Mouse (Mus musculus) hindbrain, embryonic 12.5 days (tissue): Measurements from ENCODE around the gene Aurkaip1. TPM values are rescaled to one million over a fixed set of nuclear protein-coding genes. Genes with fewer than 3 reads are reported as not detected.
"Not testable (repeated sequence)": the region's sequence is repeated elsewhere in the genome, so short reads cannot be mapped to it uniquely, and the experiment has no call there.

Experiments
- ATAC-seq: fragments of 200-750 bp; cut with Nextera tagmentation; 2 replicates; pipeline ENCODE4 v1.8.0; 2017; ENCODE audit warnings: moderate TSS enrichment; ENCODE audit not compliant: low FRiP score
- H3K27ac ChIP-seq: fragments of 300-500 bp; sonication (generic); 2 replicates; pipeline ENCODE4 v1.5.1; 2016; ENCODE audit warnings: mild to moderate bottlenecking
- H3K27me3 ChIP-seq: fragments of 300-500 bp; sonication (generic); 2 replicates; pipeline ENCODE4 v1.6.1; 2016; ENCODE audit warnings: mild to moderate bottlenecking
- H3K36me3 ChIP-seq: fragments of 300-500 bp; sonication (generic); 2 replicates; pipeline ENCODE4 v1.6.1; 2016; ENCODE audit warnings: mild to moderate bottlenecking
- H3K4me1 ChIP-seq: fragments of 300-500 bp; sonication (generic); 2 replicates; pipeline ENCODE4 v1.6.1; 2016
- H3K4me2 ChIP-seq: fragments of 300-500 bp; sonication (generic); replicated peaks from 2 replicates; pipeline ENCODE4 v1.6.1; 2016; ENCODE audit warnings: mild to moderate bottlenecking
- H3K4me3 ChIP-seq: fragments of 300-500 bp; sonication (generic); 2 replicates; pipeline ENCODE4 v1.5.1; 2016; ENCODE audit warnings: mild to moderate bottlenecking
- H3K9ac ChIP-seq: fragments of 300-500 bp; sonication (generic); 2 replicates; pipeline ENCODE4 v1.6.1; 2016; ENCODE audit warnings: mild to moderate bottlenecking, moderate library complexity
- H3K9me3 ChIP-seq: fragments of 300-500 bp; sonication (generic); replicated peaks from 2 replicates; pipeline ENCODE4 v1.6.1; 2016; ENCODE audit warnings: mild to moderate bottlenecking
- WGBS: fragments of 180-500 bp; shearing (Covaris S2); methylation state at CpG from one replicate; pipeline ENCODE4 v1.1.7; 2016; 5-methylcytosine and 5-hydroxymethylcytosine counted together
- polyA plus RNA-seq: library from polyadenylated mRNA; unstranded; fragments of >200 nt; fragmentation: Nextera tagmentation; extraction: Ambion mirVana; gene quantifications from 2 replicates; pipeline ENCODE4 v1.2.1, GENCODE M21; 2016

Gene Aurkaip1
- 127 and 133 TPM in 2 replicates for polyA plus RNA-seq

DNA sequence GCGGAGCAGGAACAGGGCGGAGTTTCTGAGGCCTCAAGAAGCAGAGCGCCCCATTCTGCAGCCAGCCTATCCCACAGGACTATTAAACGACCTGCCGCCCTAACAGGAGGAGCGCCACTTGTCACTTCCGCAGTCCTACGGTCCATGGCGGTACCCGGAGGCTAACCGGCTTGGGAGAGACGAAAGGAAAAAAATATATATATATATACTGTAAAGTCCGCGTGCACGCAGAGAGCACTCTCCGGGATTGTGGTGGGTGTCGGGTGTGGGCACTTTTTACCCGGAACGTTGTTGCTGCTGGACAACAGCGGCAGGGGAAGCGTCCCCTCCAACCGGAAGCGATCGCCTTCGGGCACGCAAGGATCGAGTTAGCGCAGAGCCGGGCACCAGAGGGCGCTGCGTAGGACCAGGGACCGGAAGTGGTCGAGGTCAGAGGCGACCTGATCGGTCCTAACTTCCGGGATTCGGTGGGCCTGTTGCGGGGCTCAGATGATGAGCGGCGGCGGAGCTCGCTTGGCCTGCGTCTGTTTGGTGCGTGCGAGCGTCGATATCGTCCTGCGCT lies at the start of gene Aurkaip1:
Aurkaip1 (plus strand) TSS at position 68 of the 562 bp plus-strand sequence.
- H3K4me2 ChIP-seq: peak within 1 kb of the TSS; percentile 95
- H3K9me3 ChIP-seq: no peaks in the 10 kb centered on the region
- H3K4me1 ChIP-seq: peaks cover 21% of the 10 kb centered on the region
- peak within 1 kb of the TSS; percentile 90 for H3K9ac ChIP-seq
- under 1% methylated on average over 49 of the region's 49 CpGs for WGBS
- H3K27ac ChIP-seq: peak within 1 kb of the TSS; percentile 91
- peak; percentile 92 for ATAC-seq
- no peaks in the 10 kb centered on the region for H3K27me3 ChIP-seq
- peaks cover 19% of the 10 kb centered on the region for H3K36me3 ChIP-seq
- peak within 1 kb of the TSS; percentile 87 for H3K4me3 ChIP-seq

DNA sequence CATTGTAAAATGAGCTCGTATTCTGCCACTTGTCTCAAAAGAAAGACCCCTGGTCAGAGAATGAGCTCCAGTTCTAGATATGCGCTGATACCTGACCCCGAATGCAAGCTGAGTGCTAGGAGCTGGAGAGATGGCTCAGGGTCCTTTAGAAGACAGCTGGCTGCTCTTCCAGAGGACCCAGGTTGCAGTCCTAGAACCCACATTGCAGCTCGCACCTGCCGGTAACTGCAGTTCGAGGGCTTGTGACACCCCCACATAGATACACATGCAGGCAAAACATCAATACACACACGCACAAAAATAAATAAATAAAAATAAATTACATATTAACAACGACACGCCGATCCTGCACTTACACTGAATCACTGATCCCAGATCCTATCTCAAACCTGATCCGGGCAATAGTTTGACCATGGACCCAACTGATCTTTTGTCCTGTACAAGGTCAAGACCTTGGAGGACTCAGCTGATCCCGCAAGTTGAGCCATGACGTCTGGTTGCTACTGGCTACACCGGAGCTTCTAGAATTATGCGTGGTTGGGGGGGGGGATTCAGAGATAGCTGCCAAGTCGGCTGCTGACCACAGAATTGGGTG lies 47.5 kb upstream of the Aurkaip1 start:
- peaks cover 12% of the 10 kb centered on the region for H3K4me1 ChIP-seq
- no peaks in the 10 kb centered on the region for H3K27me3 ChIP-seq
- peak overlapping the region; percentile 79 for H3K27ac ChIP-seq
- H3K9me3 ChIP-seq: no peaks in the 10 kb centered on the region
- H3K4me3 ChIP-seq: peak overlapping the region; percentile 62
- peak overlapping the region; percentile 77 for H3K4me2 ChIP-seq
- 45% methylated on average over 16 of the region's 16 CpGs for WGBS
- ATAC-seq: peak; percentile 50
- no peaks in the 10 kb centered on the region for H3K36me3 ChIP-seq
- peak overlapping the region; percentile 82 for H3K9ac ChIP-seq

DNA sequence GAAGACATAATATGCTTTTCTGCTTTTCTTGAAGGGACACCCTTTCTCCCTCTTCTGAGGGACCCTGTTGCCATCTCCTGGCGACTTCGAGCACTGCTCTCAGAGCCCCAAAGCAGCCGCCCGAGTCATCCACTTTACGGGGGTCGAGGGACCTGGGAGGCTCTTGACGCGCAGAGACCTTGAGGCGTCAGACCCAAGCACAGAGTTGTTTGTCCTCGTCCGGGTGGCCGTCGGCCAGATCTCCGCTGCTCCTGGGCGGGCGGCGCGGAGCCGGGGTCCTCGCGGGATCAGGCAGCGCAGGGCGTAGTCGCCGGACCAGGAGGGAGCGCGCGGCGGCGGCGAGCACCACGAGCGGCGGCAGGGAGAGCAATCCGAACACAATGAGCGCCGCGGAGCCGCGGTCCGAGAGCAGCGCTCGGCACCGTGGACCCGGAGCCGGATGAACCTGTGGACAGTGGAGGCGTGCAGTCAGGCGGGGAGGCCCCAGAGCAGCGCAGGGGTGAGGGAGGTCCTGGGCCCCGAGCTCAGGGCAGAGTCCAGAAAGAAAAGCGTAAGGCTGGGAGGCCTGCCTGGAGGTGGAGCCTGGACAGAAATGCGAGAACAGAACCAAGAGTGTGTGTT lies 46.9 kb upstream of the Aurkaip1 start:
- peak; percentile 89 for ATAC-seq
- H3K36me3 ChIP-seq: no peaks in the 10 kb centered on the region
- peaks cover 12% of the 10 kb centered on the region for H3K4me1 ChIP-seq
- peak overlapping the region; percentile 82 for H3K9ac ChIP-seq
- peak overlapping the region; percentile 77 for H3K4me2 ChIP-seq
- WGBS: under 1% methylated on average over 51 of the region's 52 CpGs
- H3K9me3 ChIP-seq: no peaks in the 10 kb centered on the region
- H3K27ac ChIP-seq: peak overlapping the region; percentile 79
- no peaks in the 10 kb centered on the region for H3K27me3 ChIP-seq
- H3K4me3 ChIP-seq: peak overlapping the region; percentile 62

DNA sequence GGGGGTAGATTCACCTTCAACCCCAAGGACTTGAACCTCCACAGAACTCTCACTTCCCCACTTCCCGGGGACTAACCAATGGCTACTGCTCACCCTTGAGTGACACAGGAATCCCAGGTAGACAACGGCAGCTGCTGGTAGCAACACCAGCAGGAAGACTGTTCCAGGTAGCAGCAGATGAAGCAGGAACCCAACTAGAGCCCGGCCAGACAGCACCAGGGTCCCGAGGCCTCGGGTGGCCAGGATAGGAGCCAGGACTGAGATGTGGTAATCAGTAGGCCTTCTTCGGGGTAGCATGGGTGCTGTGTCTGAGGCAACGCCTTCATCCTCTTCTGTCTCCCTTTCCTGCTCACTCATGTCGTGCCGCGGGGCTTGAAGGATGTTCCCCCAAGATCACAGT lies 45.8 kb upstream of the Aurkaip1 start:
- H3K4me1 ChIP-seq: peaks cover 12% of the 10 kb centered on the region
- ATAC-seq: no peak
- H3K27ac ChIP-seq: no peak overlapping the region
- H3K27me3 ChIP-seq: no peaks in the 10 kb centered on the region
- H3K9me3 ChIP-seq: no peaks in the 10 kb centered on the region
- peak overlapping the region; percentile 77; the same call in 1 of the 2 replicates for H3K4me2 ChIP-seq
- no peak overlapping the region for H3K9ac ChIP-seq
- no peaks in the 10 kb centered on the region for H3K36me3 ChIP-seq
- no peak overlapping the region for H3K4me3 ChIP-seq
- whole genome bisulfite sequencing: 80% methylated on average over 10 of the region's 10 CpGs

DNA sequence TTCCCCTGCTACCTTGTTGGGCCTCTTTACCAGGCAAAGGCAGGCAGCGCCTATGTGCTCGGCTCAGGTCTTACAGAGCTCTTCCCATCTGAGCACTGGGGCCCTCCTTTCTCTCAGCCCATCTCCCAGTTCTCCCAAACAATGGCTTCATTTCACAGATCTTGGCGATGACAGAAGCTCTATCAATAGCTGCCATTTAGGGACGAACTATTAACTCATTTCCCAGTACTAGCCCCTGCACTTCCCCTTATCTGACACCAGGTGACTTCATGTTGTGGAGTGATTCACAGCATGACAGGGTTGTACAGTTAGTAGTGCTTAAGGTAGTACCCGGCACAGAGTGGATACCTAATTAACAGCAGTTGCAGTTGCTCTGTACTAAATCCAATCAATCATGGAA lies 45.3 kb upstream of the Aurkaip1 start, which contains the start of gene Tmem88b:
Tmem88b (minus strand) TSS at position 56 of the 400 bp plus-strand sequence.
- H3K27ac ChIP-seq: no peak within 1 kb of the TSS
- no peaks in the 10 kb centered on the region for H3K27me3 ChIP-seq
- WGBS: 70% methylated on average over 5 of the region's 5 CpGs
- no peak for ATAC-seq
- peak within 1 kb of the TSS; percentile 77 for H3K4me2 ChIP-seq
- no peaks in the 10 kb centered on the region for H3K9me3 ChIP-seq
- H3K9ac ChIP-seq: no peak within 1 kb of the TSS
- peak within 1 kb of the TSS; percentile 62 for H3K4me3 ChIP-seq
- peaks cover 12% of the 10 kb centered on the region for H3K4me1 ChIP-seq
- no peaks in the 10 kb centered on the region for H3K36me3 ChIP-seq

DNA sequence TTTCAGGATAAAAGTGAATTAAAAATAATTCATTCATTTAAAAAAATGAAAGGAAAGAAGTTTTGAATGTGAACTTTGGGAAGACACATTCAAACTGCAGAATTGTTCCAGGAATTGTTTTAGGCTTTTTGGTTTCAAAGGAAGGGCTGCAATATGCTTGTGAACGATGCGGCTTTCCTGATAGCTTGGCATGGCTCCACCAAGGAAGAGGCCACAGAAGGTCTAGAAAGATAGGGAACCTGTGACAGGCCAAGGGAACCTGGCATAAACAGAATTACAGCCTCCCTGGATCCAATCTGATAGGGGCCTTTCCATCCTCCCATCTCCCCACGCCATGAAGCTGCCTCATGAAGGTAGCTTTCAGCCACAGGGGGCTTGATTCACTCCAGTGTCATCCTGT lies 42.8 kb upstream of the Aurkaip1 start:
- H3K27ac ChIP-seq: no peak overlapping the region
- no peak overlapping the region for H3K4me2 ChIP-seq
- no peak for ATAC-seq
- H3K4me3 ChIP-seq: no peak overlapping the region
- peaks cover 5% of the 10 kb centered on the region; the same call in 1 of the 2 replicates for H3K27me3 ChIP-seq
- H3K4me1 ChIP-seq: peaks cover 12% of the 10 kb centered on the region
- H3K36me3 ChIP-seq: no peaks in the 10 kb centered on the region
- 84% methylated on average over 3 of the region's 3 CpGs for WGBS
- no peaks in the 10 kb centered on the region for H3K9me3 ChIP-seq
- no peak overlapping the region for H3K9ac ChIP-seq

DNA sequence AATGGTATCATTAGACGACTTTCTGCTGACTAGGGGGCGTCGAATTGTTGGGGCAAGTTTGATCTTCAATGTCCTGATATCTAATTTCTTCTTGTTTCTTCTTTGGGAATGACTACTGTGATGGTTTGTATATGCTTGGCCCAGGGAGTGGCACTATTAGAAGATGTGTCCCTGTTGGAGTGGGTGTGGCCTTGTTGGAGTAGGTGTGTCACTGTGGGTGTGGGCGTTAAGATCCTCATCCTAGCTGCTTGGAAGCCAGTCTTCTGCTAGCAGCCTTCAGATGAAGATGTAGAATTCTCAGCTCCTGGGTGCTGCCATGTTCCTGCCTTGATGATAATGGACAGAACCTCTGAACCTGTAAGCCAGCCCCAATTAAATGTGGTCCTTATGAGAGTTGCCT lies 42.2 kb upstream of the Aurkaip1 start:
- not testable (repeated sequence) for H3K9me3 ChIP-seq, H3K36me3 ChIP-seq, H3K4me2 ChIP-seq, H3K9ac ChIP-seq, H3K27me3 ChIP-seq, H3K27ac ChIP-seq, H3K4me3 ChIP-seq, H3K4me1 ChIP-seq, ATAC-seq
- WGBS: 74% methylated on average over 4 of the region's 4 CpGs

DNA sequence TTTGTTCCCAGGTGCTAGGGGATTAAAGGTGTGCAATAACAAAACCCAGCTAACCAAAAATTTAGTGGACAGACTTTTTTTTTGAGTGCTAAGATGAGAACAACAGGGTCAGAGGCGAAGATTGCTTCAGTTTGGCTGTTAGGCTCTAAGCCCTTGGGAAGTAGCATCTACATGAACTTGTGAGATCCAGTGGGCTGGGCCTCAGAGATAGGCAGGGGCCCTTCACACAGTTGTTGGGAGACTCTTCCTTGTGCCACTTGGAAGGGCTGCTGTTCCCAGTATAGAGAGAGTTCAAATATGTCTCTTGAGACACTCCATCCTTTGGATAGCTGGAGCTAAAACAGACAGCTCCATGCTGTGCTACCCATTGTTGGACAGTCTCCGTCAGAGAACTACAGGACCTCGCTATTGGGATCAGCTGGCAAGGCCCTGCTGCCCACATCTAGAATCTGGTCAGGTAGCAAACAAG lies 41.0 kb upstream of the Aurkaip1 start, which contains the start of gene Ankrd65:
Ankrd65 (plus strand) TSS at position 419 of the 469 bp plus-strand sequence.
- WGBS: 71% methylated on average over 3 of the region's 3 CpGs
- no peaks in the 10 kb centered on the region for H3K9me3 ChIP-seq
- no peak for ATAC-seq

DNA sequence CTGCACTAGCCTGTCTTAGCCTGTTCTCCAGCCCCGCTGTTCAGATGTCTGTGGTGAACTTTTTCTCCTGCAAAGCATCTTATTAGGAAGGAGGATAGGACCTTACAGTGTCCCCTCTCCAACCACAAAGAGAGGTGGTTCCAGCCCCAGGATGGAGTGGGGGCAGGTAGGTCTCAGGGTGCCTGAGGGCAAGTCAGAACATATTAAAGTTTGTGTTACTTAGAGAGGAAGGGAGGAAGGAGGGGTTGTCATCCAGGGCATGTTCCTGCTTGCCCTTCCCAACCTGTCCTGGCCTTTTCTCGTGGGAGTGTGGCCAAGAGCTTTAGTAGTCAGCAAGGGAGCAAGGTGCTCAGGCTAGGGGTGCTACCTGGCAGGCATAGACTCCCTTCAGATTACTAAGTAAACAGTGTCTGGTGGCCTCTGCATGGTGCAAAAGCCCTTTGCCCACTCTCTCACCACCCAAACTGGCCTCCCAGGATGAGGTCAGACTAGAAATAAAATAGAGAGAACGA lies 40.4 kb upstream of the Aurkaip1 start:
- Histone ChIP-seq H3K9ac (no peak overlapping the region), H3K4me1 (no peaks in the 10 kb centered on the region), H3K27ac (no peak overlapping the region), H3K4me2 (no peak overlapping the region), H3K36me3 (no peaks in the 10 kb centered on the region), H3K4me3 (no peak overlapping the region), H3K27me3 (peaks cover 5% of the 10 kb centered on the region; the same call in 1 of the 2 replicates), H3K9me3 (no peaks in the 10 kb centered on the region)
- no peak for ATAC-seq
- WGBS: 72% methylated on average over 3 of the region's 3 CpGs

More for the DNA sequence above, 41.0 kb upstream of the Aurkaip1 start, which contains the start of gene Ankrd65:
- no peaks in the 10 kb centered on the region for H3K36me3 ChIP-seq
- H3K9ac ChIP-seq: no peak within 1 kb of the TSS
- H3K4me2 ChIP-seq: no peak within 1 kb of the TSS
- no peak within 1 kb of the TSS for H3K27ac ChIP-seq
- no peak within 1 kb of the TSS for H3K4me3 ChIP-seq
- H3K4me1 ChIP-seq: peaks cover under 1% of the 10 kb centered on the region; the same call in 1 of the 2 replicates
- peaks cover 5% of the 10 kb centered on the region; the same call in 1 of the 2 replicates for H3K27me3 ChIP-seq

DNA sequence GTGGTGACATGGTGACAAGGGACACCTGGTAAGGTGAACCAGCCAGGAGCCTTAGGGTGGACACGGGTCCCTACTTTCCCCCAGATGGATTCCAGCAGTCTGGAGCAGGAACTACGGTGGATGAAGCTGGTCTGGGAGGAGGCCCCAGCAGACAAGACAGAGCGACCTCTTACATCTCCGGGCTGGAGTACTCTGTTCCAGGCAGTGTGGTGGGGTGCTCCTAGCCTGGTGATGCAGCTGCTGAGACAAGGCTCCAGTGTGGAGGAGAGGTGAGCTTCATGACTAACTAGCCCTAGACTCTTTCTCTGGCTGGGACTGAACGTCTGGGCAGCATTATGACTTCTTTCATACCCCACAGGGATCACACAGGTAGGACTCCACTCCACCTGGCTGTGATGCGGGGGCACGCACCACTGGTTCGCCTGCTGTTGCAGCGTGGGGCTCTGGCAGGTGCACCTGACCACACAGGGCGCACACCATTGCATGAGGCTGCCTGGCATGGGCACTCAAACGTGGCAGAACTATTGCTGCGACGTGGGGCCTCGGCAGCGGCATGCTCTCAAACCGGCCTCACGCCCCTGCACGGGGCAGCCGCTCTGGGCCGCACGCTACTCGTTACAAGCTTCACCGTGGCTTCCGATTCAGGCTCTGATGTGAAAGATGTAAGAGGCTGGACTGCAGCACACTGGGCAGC lies 39.7 kb upstream of the Aurkaip1 start:
- Histone ChIP-seq H3K4me3 (no peak overlapping the region), H3K4me2 (no peak overlapping the region), H3K27ac (no peak overlapping the region), H3K9me3 (no peaks in the 10 kb centered on the region), H3K9ac (no peak overlapping the region), H3K27me3 (peaks cover 7% of the 10 kb centered on the region; the same call in 1 of the 2 replicates), H3K36me3 (no peaks in the 10 kb centered on the region), H3K4me1 (no peaks in the 10 kb centered on the region)
- 74% methylated on average over 24 of the region's 24 CpGs for WGBS
- ATAC-seq: no peak

DNA sequence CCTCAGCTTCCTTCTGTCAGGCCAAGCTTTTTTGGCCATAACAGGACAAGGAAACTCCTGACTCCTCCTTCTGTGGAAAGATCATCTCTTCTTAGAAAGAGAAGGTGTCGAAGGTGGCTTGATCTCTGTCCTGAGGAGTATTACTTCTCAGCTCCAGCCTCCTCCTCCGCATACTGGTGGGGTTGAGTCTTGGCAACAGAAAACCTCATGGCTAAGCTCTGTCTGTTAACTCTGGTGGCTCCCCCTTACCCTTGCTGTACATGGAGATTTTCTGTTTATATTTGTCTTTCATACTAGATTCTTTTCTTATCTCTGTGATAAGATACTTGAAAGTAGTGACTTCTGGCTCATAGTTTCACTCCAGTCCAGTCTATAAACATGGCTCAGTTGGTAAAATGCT lies 37.3 kb upstream of the Aurkaip1 start:
- ATAC-seq: no peak
- WGBS: 79% methylated on average over 2 of the region's 2 CpGs
- no peaks in the 10 kb centered on the region for H3K9me3 ChIP-seq

DNA sequence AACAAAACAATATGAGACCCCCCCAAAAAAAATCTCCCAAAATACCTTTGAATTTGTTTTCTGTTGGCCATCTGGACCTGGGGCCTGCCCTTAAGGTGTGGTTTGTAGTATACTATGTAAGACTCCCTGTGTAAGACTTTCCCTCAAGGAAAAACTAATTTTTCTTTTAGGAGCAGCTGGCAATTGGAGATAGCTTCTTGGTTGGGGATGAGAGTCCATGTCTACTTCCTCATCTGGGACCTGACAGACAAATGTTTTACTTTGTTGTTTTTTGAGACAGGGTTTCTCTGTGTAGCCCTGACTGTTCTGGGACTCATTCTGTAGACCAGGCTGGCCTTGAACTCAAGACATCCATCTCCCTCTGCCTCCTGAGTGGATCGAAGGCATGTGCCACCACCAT lies 29.0 kb upstream of the Aurkaip1 start:
- Histone ChIP-seq H3K9me3 (no peaks in the 10 kb centered on the region), H3K27me3 (no peaks in the 10 kb centered on the region), H3K4me2 (no peak overlapping the region), H3K4me1 (peaks cover 17% of the 10 kb centered on the region), H3K36me3 (peaks cover 6% of the 10 kb centered on the region; the same call in 1 of the 2 replicates), H3K9ac (no peak overlapping the region), H3K27ac (no peak overlapping the region), H3K4me3 (no peak overlapping the region)
- ATAC-seq: no peak
- 100% methylated on average over 1 of the region's 1 CpGs for WGBS

More for the DNA sequence above, 37.3 kb upstream of the Aurkaip1 start:
- peaks cover 7% of the 10 kb centered on the region; the same call in 1 of the 2 replicates for H3K27me3 ChIP-seq
- H3K4me2 ChIP-seq: no peak overlapping the region
- no peaks in the 10 kb centered on the region for H3K36me3 ChIP-seq
- no peak overlapping the region for H3K4me3 ChIP-seq
- H3K27ac ChIP-seq: no peak overlapping the region
- no peak overlapping the region for H3K9ac ChIP-seq
- no peaks in the 10 kb centered on the region for H3K4me1 ChIP-seq
